Mouse (Mus musculus) hindbrain, embryonic 11.5 days (tissue): ENCODE data around the gene Neu4. TPM values are rescaled to one million over a fixed set of nuclear protein-coding genes. Genes with fewer than 3 reads are reported as not detected.
"Not testable (repeated sequence)": the region's sequence is repeated elsewhere in the genome, so short reads cannot be mapped to it uniquely, and the experiment has no call there.

Source experiments
- ATAC-seq: fragments of 200-750 bp; cut with Nextera tagmentation; 2 replicates; pipeline ENCODE4 v1.8.0; 2017; ENCODE audit warnings: mild to moderate bottlenecking, moderate TSS enrichment, moderate library complexity; ENCODE audit not compliant: low FRiP score
- DNase-seq: peaks from one replicate; pipeline ENCODE4 v3.0.0-alpha.2; 2015; ENCODE audit warnings: low spot score
- H3K27ac ChIP-seq: fragments of 300-500 bp; sonication (generic); 2 replicates; pipeline ENCODE4 v1.5.1; 2014; ENCODE audit warnings: mild to moderate bottlenecking, low read depth, low read length
- H3K27me3 ChIP-seq: fragments of 300-500 bp; sonication (generic); 2 replicates; pipeline ENCODE4 v1.6.1; 2014; ENCODE audit warnings: mild to moderate bottlenecking, low read length, moderate library complexity, mixed read lengths; ENCODE audit not compliant: control insufficient read depth, insufficient read depth
- H3K36me3 ChIP-seq: fragments of 300-500 bp; sonication (generic); 2 replicates; pipeline ENCODE4 v1.6.1; 2014; ENCODE audit warnings: mild to moderate bottlenecking, low read length, moderate library complexity, mixed read lengths; ENCODE audit not compliant: control insufficient read depth, insufficient read depth
- H3K4me1 ChIP-seq: fragments of 300-500 bp; sonication (generic); replicated peaks from 2 replicates; pipeline ENCODE4 v1.6.1; 2014; ENCODE audit warnings: low read length, mixed read lengths; ENCODE audit not compliant: control insufficient read depth, insufficient read depth
- H3K4me2 ChIP-seq: fragments of 300-500 bp; sonication (generic); replicated peaks from 2 replicates; pipeline ENCODE4 v1.6.1; 2014; ENCODE audit warnings: mild to moderate bottlenecking, low read depth, low read length
- H3K4me3 ChIP-seq: fragments of 300-500 bp; sonication (generic); 2 replicates; pipeline ENCODE4 v1.5.1; 2014; ENCODE audit warnings: low read depth, low read length
- H3K9ac ChIP-seq: fragments of 300-500 bp; sonication (generic); 2 replicates; pipeline ENCODE4 v1.6.1; 2014; ENCODE audit warnings: low read depth, low read length
- H3K9me3 ChIP-seq: fragments of 300-500 bp; sonication (generic); 2 replicates; pipeline ENCODE4 v1.6.1; 2016; ENCODE audit warnings: low read length; ENCODE audit not compliant: control insufficient read depth
- WGBS: fragments of 180-500 bp; shearing (Covaris S2); extraction: QIAGEN DNeasy Blood & Tissue Kit; methylation state at CpG from one replicate; pipeline ENCODE4 v1.1.7; 2014; 5-methylcytosine and 5-hydroxymethylcytosine counted together
- polyA plus RNA-seq: library from polyadenylated mRNA; unstranded; fragments of >200 nt; fragmentation: Nextera tagmentation; extraction: Ambion mirVana; gene quantifications from 2 replicates; pipeline ENCODE4 v1.2.1, GENCODE M21; 2014

Neu4 gene
- polyA plus RNA-seq, 1 experiment from 2014 or later, result not detected

DNA sequence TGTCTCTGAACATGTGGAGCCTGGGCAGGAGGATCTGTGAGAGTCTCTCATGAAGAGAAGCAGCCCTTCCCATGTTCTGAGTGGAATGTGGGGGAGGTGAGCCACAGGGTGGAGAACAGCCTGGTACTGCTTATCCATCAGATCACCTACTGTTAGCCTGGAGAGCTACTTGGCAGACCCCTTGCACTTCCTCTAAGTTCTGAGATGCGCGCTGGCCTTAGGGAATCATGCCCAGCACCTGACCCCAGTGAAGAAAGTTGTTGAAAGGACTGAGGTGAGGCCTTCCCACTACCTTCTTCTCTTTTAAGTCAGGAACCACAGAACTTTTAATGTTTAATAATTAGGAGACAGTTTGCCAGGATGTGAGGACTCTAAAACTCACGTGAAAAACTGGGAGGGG is 28.8 kb upstream of the Neu4 start:
- ATAC-seq, result not testable (repeated sequence)

DNA sequence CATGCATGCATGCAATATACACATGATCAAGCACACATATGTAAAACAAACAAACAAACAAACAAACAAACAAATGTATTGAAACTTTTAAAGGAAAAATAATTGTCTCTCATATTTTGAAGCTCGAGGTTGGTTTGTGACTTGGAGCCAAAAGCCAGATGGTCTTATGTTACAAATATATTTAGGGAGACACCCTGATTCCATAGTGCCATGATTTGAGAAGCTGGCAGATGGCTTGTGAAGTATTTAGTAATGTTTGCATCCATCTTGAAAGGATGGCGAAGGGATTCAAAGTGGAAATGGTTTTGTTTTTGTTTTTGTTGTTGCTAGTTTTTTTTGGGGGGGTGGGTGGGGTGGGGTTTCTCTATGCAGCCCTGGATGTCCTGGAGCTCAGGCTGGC is 19.2 kb upstream of the Neu4 start:
- Histone ChIP-seq H3K4me1 (no peaks in the 10 kb centered on the region), H3K27me3 (no peaks in the 10 kb centered on the region), H3K4me2 (no peak overlapping the region), H3K4me3 (no peak overlapping the region), H3K9me3 (no peaks in the 10 kb centered on the region), H3K36me3 (no peaks in the 10 kb centered on the region), H3K9ac (no peak overlapping the region), H3K27ac (no peak overlapping the region)
- ATAC-seq (no peak), DNase-seq (no peak)
- 79% methylated on average over 2 of the region's 2 CpGs for whole genome bisulfite sequencing

More for the DNA sequence above, 28.8 kb upstream of the Neu4 start:
- H3K27ac ChIP-seq, DNase-seq, H3K9me3 ChIP-seq, H3K9ac ChIP-seq, H3K36me3 ChIP-seq, H3K27me3 ChIP-seq, H3K4me1 ChIP-seq, H3K4me3 ChIP-seq, H3K4me2 ChIP-seq: not testable (repeated sequence)
- WGBS, result 97% methylated on average over 3 of the region's 3 CpGs

DNA sequence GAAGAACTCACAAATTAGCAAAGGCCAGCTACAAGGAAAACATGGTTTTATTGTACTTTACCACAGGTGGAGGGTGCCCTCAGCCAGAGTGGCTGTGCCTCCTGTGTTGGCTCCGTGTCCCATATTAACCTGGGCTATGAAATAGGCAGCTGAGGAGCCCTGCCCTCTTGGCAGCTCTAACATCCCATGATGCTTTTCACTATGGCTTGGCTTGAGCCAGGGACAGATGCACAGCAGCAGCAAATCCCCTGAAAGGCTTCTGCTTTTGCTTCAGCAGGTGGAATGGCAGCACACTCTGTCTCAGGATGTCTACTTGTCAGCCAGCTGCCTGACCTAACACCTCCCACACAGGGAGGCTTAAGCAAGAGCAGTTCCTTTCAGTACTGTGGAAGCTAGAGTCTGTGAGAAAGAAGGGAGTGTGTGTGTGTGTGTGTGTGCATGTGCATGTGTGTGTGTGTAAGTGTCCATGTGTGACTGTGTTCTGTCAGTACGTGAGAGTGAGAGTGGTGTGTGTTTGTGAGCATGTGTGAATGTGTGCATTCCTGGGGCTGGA is 14.2 kb upstream of the Neu4 start:
- not testable (repeated sequence) for H3K4me3 ChIP-seq, H3K27ac ChIP-seq, H3K4me2 ChIP-seq, H3K9ac ChIP-seq, H3K27me3 ChIP-seq, H3K36me3 ChIP-seq, H3K4me1 ChIP-seq, DNase-seq, ATAC-seq, H3K9me3 ChIP-seq
- WGBS, result 73% methylated on average over 2 of the region's 2 CpGs

DNA sequence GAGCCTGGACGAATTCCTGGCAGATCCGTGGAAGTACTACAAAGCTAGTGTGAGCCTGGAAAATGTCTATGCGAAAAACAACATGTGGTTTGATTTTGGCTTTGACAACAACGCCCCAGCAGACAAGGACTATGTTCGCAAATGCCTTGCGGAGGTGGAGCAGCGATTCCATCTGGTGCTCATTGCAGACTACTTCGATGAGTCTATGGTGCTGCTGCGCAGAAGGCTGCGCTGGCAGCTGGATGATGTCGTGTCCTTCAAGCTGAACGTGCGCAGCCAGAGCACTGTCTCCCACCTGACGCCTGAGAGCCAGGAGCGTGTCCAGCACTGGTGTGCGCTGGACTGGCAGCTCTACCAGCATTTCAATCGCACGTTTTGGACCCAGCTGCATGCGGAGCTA is 11.4 kb upstream of the Neu4 start:
- not testable (repeated sequence) for H3K36me3 ChIP-seq, DNase-seq, H3K4me1 ChIP-seq, H3K27me3 ChIP-seq, H3K27ac ChIP-seq, H3K9ac ChIP-seq, H3K4me2 ChIP-seq, H3K4me3 ChIP-seq, H3K9me3 ChIP-seq, ATAC-seq
- WGBS, result 92% methylated on average over 14 of the region's 19 CpGs

DNA sequence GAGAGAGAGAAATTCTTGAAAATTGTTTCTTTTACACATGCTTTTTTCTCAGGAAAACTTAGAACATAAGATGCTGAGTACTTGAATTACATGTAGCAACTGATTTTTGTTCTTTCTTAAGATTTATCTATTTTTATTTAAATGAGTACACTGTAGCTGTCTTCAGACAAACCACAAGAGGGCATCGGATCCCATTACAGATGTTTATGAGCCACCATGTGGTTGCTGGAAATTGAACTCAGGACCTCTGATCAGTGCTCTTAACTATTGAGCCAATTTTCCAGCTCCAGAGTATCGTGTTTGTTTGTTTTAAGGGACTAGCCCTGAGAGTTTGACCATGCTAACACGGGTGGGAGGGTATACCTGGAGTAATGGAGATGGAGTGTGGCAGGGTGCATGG is 8.6 kb upstream of the Neu4 start:
- no peaks in the 10 kb centered on the region for H3K36me3 ChIP-seq
- no peak overlapping the region for H3K4me2 ChIP-seq
- 65% methylated on average over 3 of the region's 3 CpGs for WGBS
- ATAC-seq, result no peak
- no peak overlapping the region for H3K9ac ChIP-seq
- no peaks in the 10 kb centered on the region for H3K27me3 ChIP-seq
- H3K4me3 ChIP-seq, result no peak overlapping the region
- no peak overlapping the region for H3K27ac ChIP-seq
- H3K9me3 ChIP-seq, result no peaks in the 10 kb centered on the region
- DNase-seq, result no peak
- no peaks in the 10 kb centered on the region for H3K4me1 ChIP-seq

DNA sequence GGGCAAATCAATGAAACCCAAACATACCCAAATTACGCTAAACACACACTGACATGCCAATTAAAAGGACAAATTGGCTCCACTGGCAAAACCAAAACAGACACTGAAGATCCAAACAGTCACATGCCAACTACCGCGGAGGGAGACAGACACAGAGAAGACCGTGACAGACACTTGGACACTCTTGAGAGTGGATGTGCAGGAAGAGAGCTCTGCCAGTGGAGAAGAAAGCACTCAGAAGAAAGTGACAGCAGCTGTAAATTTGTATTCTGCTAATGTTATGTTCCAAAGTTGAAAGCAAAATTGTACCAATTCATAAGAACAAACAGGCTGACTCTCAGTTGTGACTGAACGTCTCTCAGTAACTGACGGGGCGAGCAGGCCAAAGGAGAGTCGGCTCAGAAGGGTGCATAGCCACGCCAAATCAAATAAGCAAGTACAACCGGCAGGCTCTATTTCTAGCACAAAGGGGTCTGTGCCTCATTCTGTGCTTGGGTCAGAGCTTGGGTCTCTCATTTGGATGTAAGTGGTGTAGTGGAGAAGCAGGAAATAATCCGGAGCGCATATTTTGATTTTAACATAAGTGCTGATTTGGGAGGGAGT is 7.4 kb downstream of the Neu4 start:
- Histone ChIP-seq H3K36me3 (no peaks in the 10 kb centered on the region), H3K4me3 (no peak overlapping the region), H3K27me3 (no peaks in the 10 kb centered on the region), H3K9ac (no peak overlapping the region), H3K9me3 (no peaks in the 10 kb centered on the region), H3K4me2 (no peak overlapping the region), H3K27ac (no peak overlapping the region), H3K4me1 (no peaks in the 10 kb centered on the region)
- WGBS, result 89% methylated on average over 12 of the region's 12 CpGs
- ATAC-seq (no peak), DNase-seq (no peak)

DNA sequence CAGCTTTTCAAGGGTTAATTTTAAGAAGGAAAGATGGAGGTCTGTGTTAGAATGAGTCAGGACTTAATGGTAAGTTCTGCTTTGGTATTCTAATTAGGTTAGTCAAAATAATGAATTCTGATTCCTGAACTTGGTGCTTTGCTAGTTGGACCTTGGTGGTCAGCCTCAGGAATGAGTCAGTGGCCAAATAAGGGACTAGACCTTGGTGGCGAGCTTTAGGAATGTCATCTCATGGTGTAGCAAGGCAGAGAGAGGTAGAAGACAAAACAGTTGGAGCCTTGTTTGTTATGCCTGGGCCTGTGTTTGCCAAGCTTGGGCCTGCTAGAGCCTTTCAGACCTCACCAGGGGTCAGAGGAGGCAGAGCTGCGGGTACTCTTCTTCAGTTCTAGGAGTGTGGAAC is 8.5 kb downstream of the Neu4 start:
- DNase-seq, result no peak
- WGBS, result 95% methylated on average over 2 of the region's 2 CpGs
- Histone ChIP-seq H3K27ac (no peak overlapping the region), H3K4me2 (no peak overlapping the region), H3K4me3 (no peak overlapping the region), H3K9me3 (no peaks in the 10 kb centered on the region), H3K27me3 (no peaks in the 10 kb centered on the region), H3K36me3 (no peaks in the 10 kb centered on the region), H3K9ac (no peak overlapping the region), H3K4me1 (no peaks in the 10 kb centered on the region)
- no peak for ATAC-seq

DNA sequence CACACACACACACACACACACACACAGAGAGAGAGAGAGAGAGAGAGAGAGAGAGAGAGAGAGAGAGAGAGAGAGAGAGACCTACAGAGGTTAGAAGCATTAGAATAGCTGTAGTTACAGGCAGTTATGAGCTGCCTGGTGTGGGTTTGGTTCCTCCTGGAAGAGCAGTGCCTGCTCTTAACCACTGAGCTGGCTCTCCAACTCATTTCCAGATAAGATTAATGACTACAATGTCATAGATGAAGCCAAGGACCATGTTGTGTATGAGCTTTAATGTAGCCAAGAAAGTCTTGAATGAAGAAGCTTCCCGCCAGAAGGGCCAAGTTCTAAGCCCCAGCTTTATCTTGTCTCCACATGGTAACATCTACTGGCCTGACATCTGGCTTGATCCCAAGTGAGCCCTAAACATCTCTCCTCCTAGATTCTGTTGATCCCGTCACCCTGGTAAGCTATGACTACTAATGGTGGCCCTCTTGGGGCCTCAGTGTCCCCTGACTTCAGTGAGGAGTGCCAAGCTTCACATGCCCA is 12.9 kb downstream of the Neu4 start:
- WGBS, result 90% methylated on average over 2 of the region's 2 CpGs
- ATAC-seq (no peak), DNase-seq (no peak)
- H3K4me1 ChIP-seq, result no peaks in the 10 kb centered on the region
- H3K36me3 ChIP-seq, result no peaks in the 10 kb centered on the region
- H3K27ac ChIP-seq, result no peak overlapping the region
- H3K9ac ChIP-seq, result no peak overlapping the region
- no peak overlapping the region for H3K4me3 ChIP-seq
- H3K4me2 ChIP-seq, result no peak overlapping the region
- no peaks in the 10 kb centered on the region for H3K27me3 ChIP-seq
- no peaks in the 10 kb centered on the region for H3K9me3 ChIP-seq
